Mouse (Mus musculus) testis, adult 2 months (tissue): ENCODE measurements around the gene Parp3. TPM values are rescaled to one million over a fixed set of nuclear protein-coding genes. Genes with fewer than 3 reads are reported as not detected.
"Not testable (repeated sequence)": the region's sequence is repeated elsewhere in the genome, so short reads cannot be mapped to it uniquely, and the experiment has no call there.

ENCODE experiments used
- H3K27ac ChIP-seq: fragments of 200-500 bp; 2 replicates; pipeline ENCODE4 v1.5.1; 2012; ENCODE audit warnings: low read depth, low read length; ENCODE audit not compliant: control insufficient read depth, insufficient read depth
- H3K27me3 ChIP-seq: fragments of 200-500 bp; 2 replicates; pipeline ENCODE4 v1.6.1; 2012; ENCODE audit warnings: mild to moderate bottlenecking, low read length, moderate library complexity; ENCODE audit not compliant: control insufficient read depth, insufficient read depth
- H3K36me3 ChIP-seq: fragments of 200-500 bp; 2 replicates; pipeline ENCODE4 v1.6.1; 2012; ENCODE audit warnings: mild to moderate bottlenecking, low read length; ENCODE audit not compliant: control insufficient read depth, insufficient read depth
- H3K4me1 ChIP-seq: fragments of 200-500 bp; 2 replicates; pipeline ENCODE4 v1.6.1; 2012; ENCODE audit warnings: low read length; ENCODE audit not compliant: control insufficient read depth, insufficient read depth
- H3K4me3 ChIP-seq: fragments of 200-500 bp; 2 replicates; pipeline ENCODE4 v1.5.1; 2012; ENCODE audit warnings: low read depth, mild to moderate bottlenecking, low read length, moderate library complexity, mixed read lengths; ENCODE audit not compliant: control insufficient read depth
- CTCF ChIP-seq: fragments of 200-500 bp; IDR thresholded peaks from 2 replicates; pipeline ENCODE4 v1.5.1; 2012; ENCODE audit warnings: low read depth, mild to moderate bottlenecking, inconsistent platforms, low read length, moderate library complexity; ENCODE audit not compliant: control insufficient read depth, insufficient read depth, insufficient replicate concordance
- POLR2A ChIP-seq: fragments of 200-500 bp; IDR thresholded peaks from 2 replicates; pipeline ENCODE4 v1.6.1; 2012; ENCODE audit warnings: low read depth, mild to moderate bottlenecking, inconsistent platforms, low read length, moderate library complexity; ENCODE audit not compliant: control insufficient read depth
- polyA plus RNA-seq: library from polyadenylated mRNA; depleted of rRNA; stranded (reverse); fragments of >200 nt; gene quantifications from 2 replicates; pipeline ENCODE4 v1.2.3, GENCODE M21; 2012

Parp3 gene
- polyA plus RNA-seq, 1 experiment, result 2.9 TPM

DNA sequence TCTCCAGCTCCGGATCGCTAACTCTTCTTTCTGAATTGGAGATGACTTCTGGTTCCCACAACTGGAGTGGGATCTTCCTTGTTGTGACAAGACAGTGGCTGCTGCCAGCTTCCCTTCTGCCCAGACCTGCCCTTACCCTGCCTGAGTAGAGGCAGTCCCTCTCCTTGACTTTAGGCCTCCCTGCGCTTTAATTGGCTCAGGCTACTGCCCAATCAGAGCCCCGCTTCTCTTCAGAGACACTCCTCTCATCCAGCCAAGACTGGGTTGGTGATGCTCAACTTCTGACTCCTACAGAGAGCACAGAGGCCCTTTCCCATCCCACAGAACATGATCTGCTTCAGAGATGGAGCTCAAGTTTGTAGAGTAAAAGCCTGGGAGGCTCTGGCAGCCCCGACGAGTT lies 27.5 kb upstream of the Parp3 start:
- H3K27ac ChIP-seq, result no peak overlapping the region
- H3K27me3 ChIP-seq, result no peaks in the 10 kb centered on the region
- no peaks in the 10 kb centered on the region for H3K4me1 ChIP-seq
- H3K4me3 ChIP-seq, result no peak overlapping the region
- TF ChIP-seq POLR2A, result no peak
- H3K36me3 ChIP-seq, result no peaks in the 10 kb centered on the region

GRCm38 (mm10) chr9:106501846-106502245 lies 25.1 kb upstream of the Parp3 start:
- Histone ChIP-seq H3K4me1 (no peaks in the 10 kb centered on the region), H3K27me3 (no peaks in the 10 kb centered on the region), H3K4me3 (peak overlapping the region; percentile 83), H3K27ac (no peak overlapping the region), H3K36me3 (no peaks in the 10 kb centered on the region)
- TF ChIP-seq CTCF, result no peak
- TF ChIP-seq POLR2A, result no peak

GRCm38 (mm10) chr9:106499667-106500066 lies 22.9 kb upstream of the Parp3 start, which contains the start of gene Iqcf1:
Gene Iqcf1 (plus strand): TSS chr9:106499967.
- Histone ChIP-seq H3K4me1 (no peaks in the 10 kb centered on the region), H3K27ac (no peak within 1 kb of the TSS), H3K4me3 (peak within 1 kb of the TSS; percentile 83), H3K36me3 (no peaks in the 10 kb centered on the region), H3K27me3 (no peaks in the 10 kb centered on the region)
- TF ChIP-seq CTCF (no peak), POLR2A (peak; percentile 37; the same call in 1 of the 2 replicates)

DNA sequence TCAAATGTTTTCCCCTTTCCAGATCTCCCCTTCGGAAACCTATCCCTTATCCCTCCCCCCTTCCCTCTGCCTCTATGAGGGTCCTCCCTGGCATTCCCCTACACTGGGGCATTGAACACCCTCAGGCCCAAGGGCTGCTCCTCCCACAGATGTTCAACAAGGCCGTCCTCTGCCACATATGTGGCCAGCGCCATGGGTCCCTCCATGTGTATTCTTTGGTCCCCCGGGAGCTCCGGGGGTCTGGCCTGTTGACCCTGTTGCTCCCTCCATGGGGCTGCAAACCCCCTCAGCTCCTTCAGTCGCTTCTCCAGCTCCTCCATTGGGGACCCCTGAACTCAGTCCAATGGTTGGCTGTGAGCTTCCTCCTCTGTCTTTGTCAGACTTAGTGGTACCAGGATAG lies 10.9 kb upstream of the Parp3 start:
- not testable (repeated sequence) for H3K27me3 ChIP-seq, H3K27ac ChIP-seq, H3K4me3 ChIP-seq, H3K36me3 ChIP-seq, H3K4me1 ChIP-seq

GRCm38 (mm10) chr9:106485076-106485475 lies 8.3 kb upstream of the Parp3 start:
- TF ChIP-seq POLR2A (no peak), CTCF (no peak)
- H3K27me3 ChIP-seq, result no peaks in the 10 kb centered on the region
- no peaks in the 10 kb centered on the region for H3K36me3 ChIP-seq
- no peak overlapping the region for H3K4me3 ChIP-seq
- H3K4me1 ChIP-seq, result no peaks in the 10 kb centered on the region
- H3K27ac ChIP-seq, result no peak overlapping the region

- H3K4me1 ChIP-seq, result no peaks in the 10 kb centered on the region
- H3K4me3 ChIP-seq, result no peak overlapping the region
- no peak overlapping the region for H3K27ac ChIP-seq
- TF ChIP-seq POLR2A (no peak), CTCF (no peak)
- no peaks in the 10 kb centered on the region for H3K27me3 ChIP-seq
- H3K36me3 ChIP-seq, result no peaks in the 10 kb centered on the region
These were observed 6.9 kb upstream of the Parp3 start for GRCm38 (mm10) chr9:106483606-106484005.

DNA sequence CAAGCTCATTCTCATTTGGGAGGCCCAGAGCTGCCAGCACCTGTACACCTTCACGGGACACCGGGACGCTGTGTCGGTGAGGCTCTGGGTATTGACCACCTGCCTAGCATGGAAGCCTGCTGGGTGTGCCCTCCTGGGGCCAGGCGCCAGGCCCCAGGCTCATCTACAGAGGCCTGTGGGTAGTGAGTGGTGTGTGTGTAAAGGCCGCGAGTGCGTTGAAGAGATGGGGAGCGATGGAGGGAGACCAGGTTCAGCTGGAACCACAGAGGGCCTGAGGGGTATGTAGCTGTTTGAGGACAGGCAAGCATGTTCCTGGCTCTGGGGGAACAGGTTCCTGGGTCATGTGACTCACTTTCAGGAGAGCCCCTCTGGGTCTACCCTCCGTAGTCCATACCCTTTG lies 6.4 kb upstream of the Parp3 start:
- H3K36me3 ChIP-seq, result no peaks in the 10 kb centered on the region

GRCm38 (mm10) chr9:106482578-106483115 lies 5.9 kb upstream of the Parp3 start:
- peaks cover 5% of the 10 kb centered on the region for H3K4me1 ChIP-seq
- TF ChIP-seq CTCF, result no peak
- TF ChIP-seq POLR2A, result no peak
- H3K27me3 ChIP-seq, result no peaks in the 10 kb centered on the region
- no peak overlapping the region for H3K4me3 ChIP-seq
- H3K27ac ChIP-seq, result no peak overlapping the region
- no peaks in the 10 kb centered on the region for H3K36me3 ChIP-seq

More for the DNA sequence above, 6.4 kb upstream of the Parp3 start:
- H3K27me3 ChIP-seq, result no peaks in the 10 kb centered on the region
- no peak overlapping the region for H3K27ac ChIP-seq
- peaks cover 2% of the 10 kb centered on the region for H3K4me1 ChIP-seq
- no peak overlapping the region for H3K4me3 ChIP-seq
- TF ChIP-seq POLR2A (no peak), CTCF (no peak)
